Mouse (Mus musculus): ENCODE results near the gene Bcar1.

Bcar1 gene

GRCm38 (mm10) chr8:111743792-111744696 is at the start of gene Bcar1:
TSS of gene Bcar1 (minus strand) at chr8:111743809.
- DNase-seq, result no peak

- DNase-seq, result no peak
These were observed 46.0 kb upstream of the Bcar1 start for GRCm38 (mm10) chr8:111789639-111790038.

GRCm38 (mm10) chr8:111789200-111789599 is 45.6 kb upstream of the Bcar1 start:
- no peak for DNase-seq

- DNase-seq, result no peak
These were observed 44.9 kb upstream of the Bcar1 start for GRCm38 (mm10) chr8:111788497-111788896.

GRCm38 (mm10) chr8:111788085-111788484 is 44.5 kb upstream of the Bcar1 start:
- no peak for DNase-seq

- no peak for DNase-seq
These were observed 44.1 kb upstream of the Bcar1 start for GRCm38 (mm10) chr8:111787683-111788082.

- DNase-seq, result no peak
These were observed 43.3 kb upstream of the Bcar1 start for GRCm38 (mm10) chr8:111786701-111787588.

GRCm38 (mm10) chr8:111786116-111786515 is 42.5 kb upstream of the Bcar1 start:
- DNase-seq, result no peak

- no peak for DNase-seq
These were observed 39.2 kb upstream of the Bcar1 start for GRCm38 (mm10) chr8:111782671-111783394.

GRCm38 (mm10) chr8:111782161-111782560 is 38.6 kb upstream of the Bcar1 start:
- DNase-seq, result no peak

- DNase-seq, result no peak
These were observed 37.3 kb upstream of the Bcar1 start for GRCm38 (mm10) chr8:111780697-111781424.

GRCm38 (mm10) chr8:111779690-111780089 is 36.1 kb upstream of the Bcar1 start:
- DNase-seq, result no peak

GRCm38 (mm10) chr8:111778801-111779200 is 35.2 kb upstream of the Bcar1 start:
- no peak for DNase-seq

- no peak for DNase-seq
These were observed 32.9 kb upstream of the Bcar1 start for GRCm38 (mm10) chr8:111776492-111776891.

- DNase-seq, result no peak
These were observed 32.2 kb upstream of the Bcar1 start for GRCm38 (mm10) chr8:111775766-111776165.

GRCm38 (mm10) chr8:111773476-111773875 is 29.9 kb upstream of the Bcar1 start:
- DNase-seq, result no peak

- no peak for DNase-seq
These were observed 29.4 kb upstream of the Bcar1 start for GRCm38 (mm10) chr8:111773057-111773456.

- DNase-seq, result no peak
These were observed 28.5 kb upstream of the Bcar1 start for GRCm38 (mm10) chr8:111772083-111772482.

- DNase-seq, result no peak
These were observed 28.0 kb upstream of the Bcar1 start for GRCm38 (mm10) chr8:111771625-111772020.

- DNase-seq, result no peak
These were observed 27.5 kb upstream of the Bcar1 start for GRCm38 (mm10) chr8:111770958-111771624.

- no peak for DNase-seq
These were observed 26.3 kb upstream of the Bcar1 start for GRCm38 (mm10) chr8:111769764-111770428.
